Mouse (Mus musculus): ENCODE measurements around the gene Myo3b. TPM values are rescaled to one million over a fixed set of nuclear protein-coding genes. Genes with fewer than 3 reads are reported as not detected.

The Myo3b gene
- 0.07 TPM for polyA plus RNA-seq (2014; fragmentation: Illumina TruSeq; extraction: RNeasy Lipid Tissue Mini Kit (QIAGEN cat#74804); ENCODE audit: low replicate concordance)

DNA sequence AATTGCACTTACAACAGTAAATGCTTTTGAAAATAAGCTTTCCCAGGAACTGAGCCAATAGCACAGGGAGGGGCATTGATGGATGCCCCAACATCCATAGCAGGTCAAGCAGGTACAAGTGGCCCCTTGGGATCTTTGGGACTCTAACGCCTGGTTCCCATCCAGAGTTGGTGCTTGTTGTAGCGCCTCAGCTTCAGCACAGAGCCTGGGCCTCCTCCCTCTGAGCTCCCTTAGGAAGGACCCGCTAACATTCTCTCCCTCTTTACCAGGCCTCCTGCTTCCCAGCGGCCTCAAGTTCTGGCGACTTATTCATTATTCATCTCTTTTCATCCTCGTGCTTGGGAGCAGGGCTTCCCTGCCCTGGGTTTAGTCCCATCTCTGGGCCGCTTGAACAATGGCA lies at the start of gene Myo3b:
Gene Myo3b, plus strand, starts transcription at position 375 of the 400 bp plus-strand sequence.

Other genes with a start within 250 kb of the Myo3b start
- 1.0 TPM for gene Ccdc173, start 249.6 kb upstream of the Myo3b start, polyA plus RNA-seq (2014; fragmentation: Illumina TruSeq; extraction: RNeasy Lipid Tissue Mini Kit (QIAGEN cat#74804); ENCODE audit: low replicate concordance)
- gene Phospho2, start 249.5 kb upstream of the Myo3b start, polyA plus RNA-seq (2014; fragmentation: Illumina TruSeq; extraction: RNeasy Lipid Tissue Mini Kit (QIAGEN cat#74804); ENCODE audit: low replicate concordance), result 104 TPM
- 50.9 TPM for gene Klhl23, start 217.2 kb upstream of the Myo3b start, polyA plus RNA-seq (2014; fragmentation: Illumina TruSeq; extraction: RNeasy Lipid Tissue Mini Kit (QIAGEN cat#74804); ENCODE audit: low replicate concordance)
- gene Ssb, start 177.6 kb upstream of the Myo3b start, polyA plus RNA-seq (2014; fragmentation: Illumina TruSeq; extraction: RNeasy Lipid Tissue Mini Kit (QIAGEN cat#74804); ENCODE audit: low replicate concordance), result 619 TPM
- 62.3 TPM for gene Mettl5, start 153.5 kb upstream of the Myo3b start, polyA plus RNA-seq (2014; fragmentation: Illumina TruSeq; extraction: RNeasy Lipid Tissue Mini Kit (QIAGEN cat#74804); ENCODE audit: low replicate concordance)
- 111 TPM for gene Ubr3, start 141.9 kb upstream of the Myo3b start, polyA plus RNA-seq (2014; fragmentation: Illumina TruSeq; extraction: RNeasy Lipid Tissue Mini Kit (QIAGEN cat#74804); ENCODE audit: low replicate concordance)